Mouse (Mus musculus) urinary bladder, postnatal 36 days (tissue): ENCODE data around the gene Rab25.
"Not testable (repeated sequence)": the region's sequence is repeated elsewhere in the genome, so short reads cannot be mapped to it uniquely, and the experiment has no call there.

Source experiments
- DNase-seq, 2 experiments: peaks; one replicate each; pipeline ENCODE4 v3.0.0; 2022; ENCODE audit warnings: low spot score in 2 of 2, mixed read lengths in 1 of 2

Gene Rab25

GRCm38 (mm10) chr3:88548180-88548917, at the start of gene Rab25:
Gene Rab25, minus strand, starts transcription at chr3:88548300.
- DNase-seq: peak; percentile 70 to 78

- not testable (repeated sequence) for DNase-seq
These were observed 48.4 kb upstream of the Rab25 start for GRCm38 (mm10) chr3:88596547-88596946.

- DNase-seq: no peak
These were observed 45.9 kb upstream of the Rab25 start for GRCm38 (mm10) chr3:88593893-88594580.

GRCm38 (mm10) chr3:88592942-88593576, 45.0 kb upstream of the Rab25 start:
- DNase-seq: no peak

GRCm38 (mm10) chr3:88591950-88592731, 44.0 kb upstream of the Rab25 start:
- peak; percentile 47 to 58 for DNase-seq

- DNase-seq: no peak
These were observed 42.9 kb upstream of the Rab25 start for GRCm38 (mm10) chr3:88591044-88591443.

GRCm38 (mm10) chr3:88590246-88590645, 42.1 kb upstream of the Rab25 start:
- DNase-seq: no peak

- no peak for DNase-seq
These were observed 38.5 kb upstream of the Rab25 start for GRCm38 (mm10) chr3:88586640-88587039.

GRCm38 (mm10) chr3:88585769-88586168, 37.7 kb upstream of the Rab25 start:
- DNase-seq: no peak

- DNase-seq: peak; percentile 68 to 77
These were observed 31.5 kb upstream of the Rab25 start for GRCm38 (mm10) chr3:88579454-88580117.

GRCm38 (mm10) chr3:88578498-88579424, 30.7 kb upstream of the Rab25 start:
- no peak for DNase-seq

- DNase-seq: not testable (repeated sequence)
These were observed 29.7 kb upstream of the Rab25 start for GRCm38 (mm10) chr3:88577846-88578245.

GRCm38 (mm10) chr3:88575540-88575939, 27.4 kb upstream of the Rab25 start, which contains the start of gene Ssr2:
Gene Ssr2, plus strand, starts transcription at chr3:88575876.
- no peak for DNase-seq

GRCm38 (mm10) chr3:88573810-88574209, 25.7 kb upstream of the Rab25 start:
- DNase-seq: no peak

GRCm38 (mm10) chr3:88572835-88573234, 24.7 kb upstream of the Rab25 start:
- no peak for DNase-seq

GRCm38 (mm10) chr3:88571856-88572255, 23.8 kb upstream of the Rab25 start:
- no peak for DNase-seq

- no peak for DNase-seq
These were observed 22.2 kb upstream of the Rab25 start for GRCm38 (mm10) chr3:88570341-88570740.

GRCm38 (mm10) chr3:88569694-88570093, 21.6 kb upstream of the Rab25 start:
- DNase-seq: peak in 1 of 2 experiments; percentile 54

- no peak for DNase-seq
These were observed 21.0 kb upstream of the Rab25 start for GRCm38 (mm10) chr3:88569093-88569492.

GRCm38 (mm10) chr3:88568615-88569014, 20.5 kb upstream of the Rab25 start:
- DNase-seq: no peak
